Mouse (Mus musculus) neural tube, embryonic 13.5 days (tissue): ENCODE measurements at regions not wholly inside any gene's neighbourhood (a gene's known extent, or its start where the extent isn't known, plus 50 kb on each side); places are given as distances from the start of the nearest gene placed in this dataset.
A peak's percentile ranks its signal among the peaks of the same experiment; 100 is the strongest.

Source experiments
- ATAC-seq: fragments of 200-750 bp; cut with Nextera tagmentation; 2 replicates; pipeline ENCODE4 v1.8.0; 2017; ENCODE audit warnings: low read depth, mild to moderate bottlenecking, moderate TSS enrichment, moderate library complexity
- H3K27ac ChIP-seq: fragments of 300-500 bp; sonication (generic); replicated peaks from 2 replicates; pipeline ENCODE4 v1.5.1; 2015; ENCODE audit warnings: moderate library complexity, mild to moderate bottlenecking, inconsistent platforms
- H3K27me3 ChIP-seq: fragments of 300-500 bp; sonication (generic); 2 replicates; pipeline ENCODE4 v1.6.1; 2015; ENCODE audit warnings: mild to moderate bottlenecking, inconsistent platforms
- H3K36me3 ChIP-seq: fragments of 300-500 bp; sonication (generic); 2 replicates; pipeline ENCODE4 v1.6.1; 2015; ENCODE audit warnings: mild to moderate bottlenecking, inconsistent platforms
- H3K4me1 ChIP-seq: fragments of 300-500 bp; sonication (generic); replicated peaks from 2 replicates; pipeline ENCODE4 v1.6.1; 2015; ENCODE audit warnings: inconsistent platforms
- H3K4me2 ChIP-seq: fragments of 300-500 bp; sonication (generic); 2 replicates; pipeline ENCODE4 v1.6.1; 2015; ENCODE audit warnings: inconsistent platforms, mild to moderate bottlenecking, moderate library complexity
- H3K4me3 ChIP-seq: fragments of 300-500 bp; sonication (generic); 2 replicates; pipeline ENCODE4 v1.5.1; 2015; ENCODE audit warnings: mild to moderate bottlenecking, inconsistent platforms
- H3K9ac ChIP-seq: fragments of 300-500 bp; sonication (generic); 2 replicates; pipeline ENCODE4 v1.6.1; 2015; ENCODE audit warnings: moderate library complexity, mild to moderate bottlenecking, inconsistent platforms
- H3K9me3 ChIP-seq: fragments of 300-500 bp; sonication (generic); 2 replicates; pipeline ENCODE4 v1.6.1; 2016; ENCODE audit warnings: inconsistent platforms
- WGBS: fragments of 180-500 bp; shearing (Covaris S2); methylation state at CpG from one replicate; pipeline ENCODE4 v1.1.7; 2015; 5-methylcytosine and 5-hydroxymethylcytosine counted together

DNA sequence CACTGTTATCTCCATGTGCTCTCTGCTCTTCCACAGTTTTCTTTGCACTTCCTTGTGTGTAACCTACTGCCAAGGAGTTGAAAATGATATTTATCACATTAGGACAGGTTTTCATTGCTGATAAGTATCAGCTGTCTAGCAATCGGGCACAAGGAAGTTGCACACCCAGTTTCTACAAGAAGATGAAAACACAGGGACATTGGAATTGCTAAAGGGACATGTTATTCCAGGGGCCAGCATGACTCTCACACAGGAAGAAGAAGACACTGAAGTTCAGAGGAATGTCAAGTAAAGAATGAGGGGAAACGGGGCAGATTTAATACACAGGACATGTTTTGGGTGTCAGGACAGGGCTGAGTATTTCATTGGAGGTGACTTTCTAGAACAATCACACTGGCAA is 214.8 kb upstream of the Rbms1 start:
- Histone ChIP-seq H3K4me1 (peaks cover 9% of the 10 kb centered on the region), H3K9me3 (no peaks in the 10 kb centered on the region), H3K27ac (no peak overlapping the region), H3K4me2 (no peak overlapping the region), H3K4me3 (no peak overlapping the region), H3K36me3 (no peaks in the 10 kb centered on the region), H3K27me3 (no peaks in the 10 kb centered on the region), H3K9ac (no peak overlapping the region)
- 84% methylated on average over 2 of the region's 2 CpGs for WGBS
- ATAC-seq: no peak

DNA sequence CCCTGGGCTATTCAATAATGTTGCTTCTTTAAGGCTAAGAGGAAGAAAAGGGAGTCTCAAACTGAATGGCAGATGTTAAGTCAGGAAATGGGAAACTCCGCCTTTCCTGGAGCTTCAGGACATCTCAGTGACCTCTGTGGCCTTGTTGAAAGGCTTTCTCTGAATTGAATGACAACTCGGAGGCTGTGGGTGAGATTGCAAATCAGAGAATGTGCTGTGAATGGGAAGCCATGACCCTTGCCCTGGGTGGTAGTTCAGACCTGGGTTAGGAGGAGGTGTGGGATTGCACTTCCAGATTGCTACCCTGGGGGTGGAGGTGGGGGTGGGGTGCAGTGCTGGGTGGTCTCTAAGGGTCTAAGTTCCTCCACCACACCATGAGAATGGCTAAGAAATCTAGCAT is 213.8 kb upstream of the Rbms1 start:
- peak overlapping the region; percentile 28; the same call in 1 of the 2 replicates for H3K27ac ChIP-seq
- no peak for ATAC-seq
- H3K4me1 ChIP-seq: peaks cover 9% of the 10 kb centered on the region
- H3K36me3 ChIP-seq: no peaks in the 10 kb centered on the region
- no peak overlapping the region for H3K4me3 ChIP-seq
- H3K27me3 ChIP-seq: no peaks in the 10 kb centered on the region
- 4% methylated on average over 2 of the region's 2 CpGs for WGBS
- no peak overlapping the region for H3K4me2 ChIP-seq
- H3K9ac ChIP-seq: no peak overlapping the region
- H3K9me3 ChIP-seq: no peaks in the 10 kb centered on the region

DNA sequence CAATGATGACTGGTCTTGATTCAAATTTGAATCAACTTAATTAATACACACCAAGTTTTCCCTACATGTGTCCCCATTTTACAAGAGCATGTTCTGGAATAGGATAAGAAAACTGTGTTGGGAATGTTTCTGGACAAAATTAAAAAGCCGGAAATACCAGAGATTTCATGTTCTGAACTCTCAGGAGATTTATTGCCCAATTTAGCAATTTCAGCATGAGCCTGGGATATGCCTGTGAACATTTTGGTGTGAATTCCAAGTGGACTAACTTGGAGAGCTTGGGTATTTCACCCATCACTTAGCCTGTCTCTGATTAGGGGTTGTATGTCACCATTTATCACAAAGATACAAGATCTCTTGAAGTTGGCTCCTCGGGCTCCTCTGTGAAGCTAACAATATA is 210.6 kb upstream of the Rbms1 start:
- no peak for ATAC-seq
- H3K27ac ChIP-seq: no peak overlapping the region

DNA sequence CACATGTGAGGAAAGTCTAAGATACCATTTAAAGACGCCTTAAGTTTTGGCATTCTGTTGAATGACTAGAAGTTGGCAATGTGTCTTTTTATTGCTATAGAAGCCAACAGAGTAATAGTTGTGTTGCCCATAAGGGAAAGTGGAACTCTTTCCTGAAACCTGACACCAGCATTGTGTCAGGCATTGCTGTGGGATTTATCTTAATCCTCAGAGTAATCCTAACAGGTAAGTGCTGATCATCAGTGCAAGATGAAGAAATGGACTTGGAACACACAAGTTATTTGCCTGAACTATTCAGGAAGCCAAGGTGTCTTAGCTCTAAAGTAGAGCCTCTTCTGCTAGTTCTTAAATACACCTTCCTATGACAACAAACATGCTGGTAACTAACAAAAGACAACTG is 198.3 kb upstream of the Rbms1 start:
- H3K9ac ChIP-seq: no peak overlapping the region

More for the DNA sequence above, 210.6 kb upstream of the Rbms1 start:
- Histone ChIP-seq H3K4me1 (peaks cover 9% of the 10 kb centered on the region), H3K27me3 (no peaks in the 10 kb centered on the region), H3K9ac (no peak overlapping the region), H3K4me3 (no peak overlapping the region), H3K9me3 (no peaks in the 10 kb centered on the region), H3K36me3 (no peaks in the 10 kb centered on the region), H3K4me2 (no peak overlapping the region)
- 75% methylated on average over 2 of the region's 2 CpGs for whole genome bisulfite sequencing

DNA sequence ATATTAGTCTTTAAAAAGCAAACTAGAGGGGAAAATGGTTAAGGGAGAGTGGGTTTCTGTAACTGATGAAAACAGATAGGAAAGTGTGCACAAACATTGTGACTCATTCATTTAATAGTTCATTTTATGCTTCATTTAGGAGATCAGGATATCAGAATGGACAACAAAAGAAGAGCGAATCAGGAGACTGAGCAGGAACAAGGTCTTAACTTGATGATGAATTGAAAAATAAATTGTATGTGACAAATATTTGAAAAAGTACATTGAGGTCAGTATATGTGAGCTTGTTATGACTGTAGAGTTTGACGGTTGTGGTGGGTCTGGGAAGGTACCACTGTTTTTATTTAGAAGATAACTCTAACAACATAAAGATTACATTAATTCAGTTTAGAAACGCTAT is 196.8 kb upstream of the Rbms1 start:
- H3K27me3 ChIP-seq: no peaks in the 10 kb centered on the region

More for the DNA sequence above, 198.3 kb upstream of the Rbms1 start:
- H3K9me3 ChIP-seq: no peaks in the 10 kb centered on the region
- no peak overlapping the region for H3K27ac ChIP-seq
- no peaks in the 10 kb centered on the region for H3K27me3 ChIP-seq
- 98% methylated on average over 1 of the region's 1 CpGs for WGBS
- no peak overlapping the region for H3K4me3 ChIP-seq
- no peaks in the 10 kb centered on the region for H3K4me1 ChIP-seq
- no peak overlapping the region for H3K4me2 ChIP-seq
- no peaks in the 10 kb centered on the region for H3K36me3 ChIP-seq
- ATAC-seq: no peak

DNA sequence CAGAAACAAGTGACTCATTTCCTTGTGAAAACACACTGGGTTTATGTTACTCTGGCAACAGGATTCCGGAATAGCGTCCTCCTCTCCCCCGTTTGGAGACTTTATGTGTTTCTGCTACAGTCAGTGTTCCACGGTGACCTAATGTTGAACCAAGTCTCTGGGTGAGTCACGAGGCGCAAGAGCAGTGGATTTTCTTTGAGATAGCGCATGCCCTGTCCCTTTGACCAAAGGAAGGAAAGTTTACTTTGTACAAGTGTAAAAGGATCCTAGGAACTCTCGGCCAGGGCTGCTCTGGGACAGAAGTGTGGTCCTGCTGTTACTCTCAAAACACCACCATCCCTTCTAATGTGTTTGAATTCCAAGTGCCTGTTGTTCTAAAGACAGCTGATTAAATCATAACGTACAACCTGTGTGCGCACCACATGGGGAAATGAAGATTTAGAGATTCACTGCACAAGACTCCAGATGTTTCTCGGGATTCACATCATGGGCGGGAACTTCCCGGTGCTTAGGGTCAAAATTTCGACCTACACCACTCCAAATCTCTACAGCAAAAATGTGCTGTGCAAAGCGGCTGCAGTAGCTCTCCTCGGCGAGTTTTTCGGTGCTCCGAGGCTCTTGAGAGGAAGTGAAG is 176.1 kb upstream of the Rbms1 start:
- Histone ChIP-seq H3K27ac (0 out of 2 replicates have a peak overlapping the region, but pooled peaks have one; percentile 5), H3K9ac (no peak overlapping the region), H3K4me2 (0 out of 2 replicates have a peak overlapping the region, but pooled peaks have one; percentile 9), H3K27me3 (no peaks in the 10 kb centered on the region), H3K4me3 (no peak overlapping the region), H3K4me1 (no peaks in the 10 kb centered on the region), H3K9me3 (no peaks in the 10 kb centered on the region), H3K36me3 (no peaks in the 10 kb centered on the region)
- WGBS: 68% methylated on average over 19 of the region's 19 CpGs
- ATAC-seq: no peak

More for the DNA sequence above, 196.8 kb upstream of the Rbms1 start:
- Histone ChIP-seq H3K9me3 (no peaks in the 10 kb centered on the region), H3K4me3 (no peak overlapping the region), H3K4me2 (no peak overlapping the region), H3K9ac (no peak overlapping the region), H3K27ac (no peak overlapping the region), H3K36me3 (no peaks in the 10 kb centered on the region), H3K4me1 (no peaks in the 10 kb centered on the region)
- no peak for ATAC-seq
- 83% methylated on average over 3 of the region's 3 CpGs for WGBS

DNA sequence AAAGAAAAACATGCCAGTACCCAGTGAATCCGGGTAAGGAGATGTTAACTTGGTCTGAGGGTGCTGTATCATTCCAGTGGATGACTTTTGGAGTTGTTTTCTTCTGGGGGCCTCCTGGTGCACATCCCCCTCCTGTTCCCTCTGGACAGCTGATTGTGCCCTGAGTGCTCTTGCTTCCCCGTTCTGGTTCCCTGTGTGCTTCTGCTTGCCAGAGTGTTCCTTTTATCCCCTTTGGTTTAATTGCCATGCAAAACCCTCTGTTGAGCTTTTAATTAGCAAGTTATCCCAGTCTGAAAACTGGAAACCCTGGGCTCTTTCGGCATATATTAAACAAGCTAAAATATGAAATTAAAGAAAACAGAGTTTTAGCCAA is 175.6 kb upstream of the Rbms1 start:
- H3K9ac ChIP-seq: no peak overlapping the region
- no peaks in the 10 kb centered on the region for H3K4me1 ChIP-seq
- no peaks in the 10 kb centered on the region for H3K27me3 ChIP-seq
- no peaks in the 10 kb centered on the region for H3K9me3 ChIP-seq
- ATAC-seq: no peak
- no peak overlapping the region for H3K4me3 ChIP-seq
- no peak overlapping the region for H3K4me2 ChIP-seq
- no peaks in the 10 kb centered on the region for H3K36me3 ChIP-seq
- H3K27ac ChIP-seq: 0 out of 2 replicates have a peak overlapping the region, but pooled peaks have one; percentile 5
- 63% methylated on average over 3 of the region's 3 CpGs for WGBS

DNA sequence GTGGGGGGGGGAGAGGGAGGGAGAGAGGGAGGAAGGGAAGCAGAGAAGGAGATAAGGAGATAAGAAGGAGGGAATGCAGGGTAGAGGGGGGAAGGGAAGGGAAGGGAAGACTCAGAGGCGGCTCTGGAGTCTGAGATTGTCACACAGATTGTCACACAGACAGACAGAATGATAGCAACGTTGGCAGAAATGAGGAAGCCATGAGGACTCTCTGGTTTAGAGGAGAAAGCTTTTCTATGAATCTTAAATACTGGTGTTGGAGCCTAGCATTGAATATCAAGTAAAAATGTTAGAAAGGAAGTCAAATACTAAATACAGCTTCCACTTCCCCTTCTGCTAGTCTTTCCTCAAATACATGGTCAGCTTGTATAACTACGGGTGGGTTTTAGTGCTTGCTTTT is 174.4 kb upstream of the Rbms1 start:
- ATAC-seq: no peak
- Histone ChIP-seq H3K27me3 (no peaks in the 10 kb centered on the region), H3K9ac (no peak overlapping the region), H3K4me1 (no peaks in the 10 kb centered on the region), H3K9me3 (no peaks in the 10 kb centered on the region), H3K4me3 (no peak overlapping the region), H3K36me3 (no peaks in the 10 kb centered on the region), H3K4me2 (no peak overlapping the region), H3K27ac (no peak overlapping the region)
- WGBS: 66% methylated on average over 3 of the region's 3 CpGs

DNA sequence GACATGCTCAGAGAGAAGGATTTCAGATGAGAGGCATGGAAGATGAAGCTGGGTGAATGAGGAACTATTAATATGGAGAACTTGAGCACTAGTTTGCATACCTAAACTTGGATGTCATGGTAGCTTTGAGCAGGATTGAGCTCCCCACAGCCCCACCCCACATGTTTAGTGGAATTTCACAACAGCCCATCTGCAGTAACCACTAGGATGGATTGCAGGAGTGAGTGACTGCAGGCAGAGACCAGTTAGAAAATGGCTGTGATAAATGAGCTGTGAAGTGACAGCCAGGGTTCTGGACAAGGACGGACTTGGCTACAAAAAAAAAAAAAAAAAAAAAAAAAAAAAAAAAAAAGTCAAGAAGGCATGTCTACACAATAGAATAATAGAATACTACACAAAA is 173.9 kb upstream of the Rbms1 start:
- no peak overlapping the region for H3K27ac ChIP-seq
- ATAC-seq: no peak
- no peak overlapping the region for H3K4me3 ChIP-seq
- WGBS: 11% methylated on average over 1 of the region's 1 CpGs
- H3K36me3 ChIP-seq: no peaks in the 10 kb centered on the region
- no peak overlapping the region for H3K4me2 ChIP-seq
- H3K9ac ChIP-seq: no peak overlapping the region
- no peaks in the 10 kb centered on the region for H3K27me3 ChIP-seq
- no peaks in the 10 kb centered on the region for H3K4me1 ChIP-seq
- no peaks in the 10 kb centered on the region for H3K9me3 ChIP-seq

DNA sequence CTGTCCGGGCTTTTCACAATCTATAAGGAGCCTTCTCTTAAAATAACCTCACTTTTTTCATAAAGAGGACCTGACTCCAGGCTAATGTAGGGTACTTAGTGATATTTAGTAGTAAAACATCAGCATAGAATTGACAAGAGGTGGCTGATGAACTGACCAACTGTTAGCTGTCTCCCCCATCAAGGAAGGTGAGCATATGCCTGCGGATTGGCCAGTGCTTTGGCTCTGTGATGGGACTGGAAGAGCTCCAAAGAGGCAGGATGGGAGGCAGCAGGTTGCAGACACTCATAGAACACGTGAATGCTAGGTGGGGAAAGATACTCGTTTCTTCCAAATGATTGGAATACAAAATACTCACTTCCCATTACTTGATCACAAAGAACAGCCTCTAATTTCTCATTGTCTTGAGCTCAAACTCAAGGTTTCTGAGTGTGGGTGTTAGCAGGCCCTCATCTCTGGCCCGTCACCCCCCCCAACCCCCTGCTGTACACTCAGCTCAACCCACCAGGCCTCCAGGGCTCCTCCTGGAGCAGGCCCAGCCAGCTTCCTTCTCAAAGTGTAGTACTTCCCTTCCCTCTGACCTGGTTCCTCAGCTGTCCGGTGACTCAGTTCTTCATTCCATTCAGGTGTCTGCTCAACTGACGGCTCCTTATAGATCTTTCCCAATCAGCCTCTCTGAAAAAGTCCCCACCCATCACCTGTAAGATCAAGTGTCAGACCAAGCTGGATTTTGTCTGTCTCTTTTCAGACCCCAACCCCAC is 160.2 kb upstream of the Rbms1 start:
- ATAC-seq: no peak
- 83% methylated on average over 7 of the region's 7 CpGs for WGBS

DNA sequence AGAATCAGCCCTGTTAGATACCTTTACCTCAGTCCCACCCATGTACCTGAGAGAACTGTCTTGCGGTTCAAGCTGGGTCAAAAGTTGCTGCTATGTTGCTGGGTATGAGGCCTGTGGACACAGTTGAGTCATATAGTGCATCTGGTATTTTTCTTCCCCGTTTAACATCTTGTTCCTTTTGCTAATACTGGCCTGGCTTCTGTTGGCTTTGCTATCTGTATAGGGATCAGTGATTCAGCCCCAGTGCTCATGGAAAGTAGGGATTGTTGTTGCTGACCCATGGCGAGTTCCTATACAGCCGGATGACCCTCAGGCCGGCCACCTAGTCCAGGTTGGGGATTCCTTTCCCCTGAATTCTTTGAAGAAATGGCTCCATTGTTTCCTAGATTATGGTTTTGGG is 158.3 kb upstream of the Rbms1 start:
- Histone ChIP-seq H3K4me2 (no peak overlapping the region), H3K4me1 (no peaks in the 10 kb centered on the region), H3K27me3 (no peaks in the 10 kb centered on the region), H3K9me3 (no peaks in the 10 kb centered on the region), H3K9ac (no peak overlapping the region), H3K27ac (no peak overlapping the region), H3K4me3 (no peak overlapping the region), H3K36me3 (no peaks in the 10 kb centered on the region)
- WGBS: 87% methylated on average over 5 of the region's 5 CpGs
- no peak for ATAC-seq

More for the DNA sequence above, 160.2 kb upstream of the Rbms1 start:
- Histone ChIP-seq H3K4me3 (no peak overlapping the region), H3K27me3 (no peaks in the 10 kb centered on the region), H3K36me3 (no peaks in the 10 kb centered on the region), H3K4me2 (no peak overlapping the region), H3K27ac (no peak overlapping the region), H3K4me1 (no peaks in the 10 kb centered on the region), H3K9ac (no peak overlapping the region), H3K9me3 (no peaks in the 10 kb centered on the region)

DNA sequence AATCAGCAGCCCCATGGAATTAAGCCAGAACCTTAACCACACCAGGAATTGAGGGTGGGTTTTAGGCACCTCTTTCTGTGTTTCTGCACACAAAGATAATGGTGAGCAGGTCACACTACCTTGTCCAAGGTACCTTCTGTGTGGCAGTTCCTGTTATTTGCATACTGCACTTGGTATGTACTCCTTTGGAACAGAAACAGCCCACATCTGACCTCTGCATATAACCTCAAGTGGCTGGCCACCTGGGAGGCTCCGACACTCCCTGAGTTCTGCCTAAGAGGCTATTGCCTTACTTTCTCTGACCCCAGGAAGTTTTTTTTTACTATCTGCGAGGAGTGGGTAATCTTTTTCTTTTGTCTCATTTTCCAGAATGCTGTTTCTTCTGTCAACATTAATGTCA is 151.6 kb upstream of the Rbms1 start:
- Histone ChIP-seq H3K4me1 (no peaks in the 10 kb centered on the region), H3K9me3 (no peaks in the 10 kb centered on the region), H3K4me3 (no peak overlapping the region), H3K27me3 (no peaks in the 10 kb centered on the region), H3K36me3 (no peaks in the 10 kb centered on the region), H3K9ac (no peak overlapping the region), H3K4me2 (no peak overlapping the region), H3K27ac (no peak overlapping the region)
- WGBS: 67% methylated on average over 2 of the region's 2 CpGs
- ATAC-seq: no peak

DNA sequence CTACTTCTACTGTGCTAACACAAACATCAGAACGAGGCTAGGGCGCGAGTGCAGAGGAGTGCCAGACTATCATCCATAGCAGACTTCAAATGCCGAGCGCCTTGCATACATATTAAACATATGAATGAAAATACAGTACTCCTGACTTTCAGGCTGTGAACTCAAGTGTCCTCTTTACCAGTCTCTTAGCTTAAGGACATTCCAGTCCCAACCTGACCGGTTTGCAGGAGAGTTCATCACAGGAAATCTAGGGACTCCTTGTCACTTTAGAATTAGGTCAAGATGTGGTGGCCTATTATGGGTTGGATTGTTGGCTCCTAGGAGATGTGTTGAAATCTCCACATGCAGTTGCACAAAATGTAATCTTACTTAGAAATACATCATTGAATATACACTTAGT is 150.9 kb upstream of the Rbms1 start:
- Histone ChIP-seq H3K4me3 (no peak overlapping the region), H3K36me3 (no peaks in the 10 kb centered on the region), H3K27me3 (no peaks in the 10 kb centered on the region), H3K27ac (no peak overlapping the region), H3K4me2 (no peak overlapping the region), H3K9ac (no peak overlapping the region), H3K4me1 (no peaks in the 10 kb centered on the region), H3K9me3 (no peaks in the 10 kb centered on the region)
- WGBS: 89% methylated on average over 6 of the region's 6 CpGs
- ATAC-seq: no peak
